Mouse (Mus musculus): Measurements from ENCODE around the gene Neu1. TPM values are rescaled to one million over a fixed set of nuclear protein-coding genes. Genes with fewer than 3 reads are reported as not detected.
"Not testable (repeated sequence)": the region's sequence is repeated elsewhere in the genome, so short reads cannot be mapped to it uniquely, and the experiment has no call there.

The Neu1 gene
- polyA plus RNA-seq, 1 experiment from 2014 or later = 11.6 TPM

- ATAC-seq (ENCODE audit: insufficient read depth) = peak; percentile 94
- H3K36me3 ChIP-seq (ENCODE audit: insufficient read depth); H3K4me1 ChIP-seq (ENCODE audit: insufficient read depth); H3K9me3 ChIP-seq (ENCODE audit: low read depth, low read length): not testable (repeated sequence)
- peak within 1 kb of the TSS; percentile 38 for H3K9ac ChIP-seq
- DNase-seq = peak; percentile 85
- 0 out of 2 replicates have a peak within 1 kb of the TSS, but pooled peaks have one; percentile 40 for H3K27ac ChIP-seq (ENCODE audit: low read depth)
- H3K4me3 ChIP-seq (ENCODE audit: low read depth, low read length) = peak within 1 kb of the TSS; percentile 33
- WGBS = 2% methylated on average over 30 of the region's 33 CpGs
- H3K27me3 ChIP-seq (ENCODE audit: insufficient read depth, low read length) = peaks cover 25% of the 10 kb centered on the region
- peak within 1 kb of the TSS; percentile 82 for H3K4me2 ChIP-seq
These were observed 41.2 kb downstream of the Neu1 start, which contains the start of the genes Hspa1a and Hspa1l for GRCm38 (mm10) chr17:34972069-34972749. Hspa1a (minus strand) TSS chr17:34972156. Hspa1l (plus strand) TSS chr17:34972703.

GRCm38 (mm10) chr17:34975581-34976492 is 44.8 kb downstream of the Neu1 start:
- no peak overlapping the region for H3K4me2 ChIP-seq
- no peaks in the 10 kb centered on the region for H3K27me3 ChIP-seq (ENCODE audit: insufficient read depth, low read length)
- no peaks in the 10 kb centered on the region for H3K4me1 ChIP-seq (ENCODE audit: insufficient read depth)
- 67% methylated on average over 3 of the region's 3 CpGs for WGBS
- no peaks in the 10 kb centered on the region for H3K9me3 ChIP-seq (ENCODE audit: low read depth, low read length)
- DNase-seq (no peak), ATAC-seq (ENCODE audit: insufficient read depth) (no peak)
- H3K4me3 ChIP-seq (ENCODE audit: low read depth, low read length) = no peak overlapping the region
- no peaks in the 10 kb centered on the region; the same call in 1 of the 2 replicates for H3K36me3 ChIP-seq (ENCODE audit: insufficient read depth)
- no peak for TF ChIP-seq CTCF (IDR thresholded peaks at IDR 0.05; ENCODE audit: low read depth)
- H3K9ac ChIP-seq = no peak overlapping the region
- H3K27ac ChIP-seq (ENCODE audit: low read depth) = no peak overlapping the region

GRCm38 (mm10) chr17:34977000-34977399 is 45.9 kb downstream of the Neu1 start:
- Histone ChIP-seq H3K9ac (no peak overlapping the region), H3K36me3 (ENCODE audit: insufficient read depth) (no peaks in the 10 kb centered on the region; the same call in 1 of the 2 replicates), H3K27me3 (ENCODE audit: insufficient read depth, low read length) (no peaks in the 10 kb centered on the region), H3K4me1 (ENCODE audit: insufficient read depth) (no peaks in the 10 kb centered on the region), H3K4me2 (no peak overlapping the region), H3K27ac (ENCODE audit: low read depth) (no peak overlapping the region), H3K9me3 (ENCODE audit: low read depth, low read length) (no peaks in the 10 kb centered on the region), H3K4me3 (ENCODE audit: low read depth, low read length) (no peak overlapping the region)
- ATAC-seq (ENCODE audit: insufficient read depth) = no peak
- no peak for TF ChIP-seq CTCF (IDR thresholded peaks at IDR 0.05; ENCODE audit: low read depth)
- 92% methylated on average over 20 of the region's 20 CpGs for WGBS
- no peak for DNase-seq

DNA sequence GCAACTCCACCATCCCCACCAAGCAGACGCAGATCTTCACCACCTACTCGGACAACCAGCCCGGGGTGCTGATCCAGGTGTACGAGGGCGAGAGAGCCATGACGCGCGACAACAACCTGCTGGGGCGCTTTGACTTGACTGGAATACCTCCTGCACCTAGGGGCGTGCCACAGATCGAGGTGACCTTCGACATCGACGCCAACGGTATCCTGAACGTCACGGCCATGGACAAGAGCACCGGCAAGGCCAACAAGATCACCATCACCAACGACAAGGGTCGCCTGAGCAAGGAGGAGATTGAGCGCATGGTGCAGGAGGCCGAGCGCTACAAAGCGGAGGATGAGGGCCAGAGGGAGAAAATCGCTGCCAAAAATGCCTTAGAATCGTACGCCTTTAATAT is 47.2 kb downstream of the Neu1 start:
- no peak overlapping the region for H3K9ac ChIP-seq
- no peaks in the 10 kb centered on the region for H3K27me3 ChIP-seq (ENCODE audit: insufficient read depth, low read length)
- ATAC-seq (ENCODE audit: insufficient read depth) (no peak), DNase-seq (no peak)
- no peak overlapping the region for H3K4me2 ChIP-seq
- H3K4me3 ChIP-seq (ENCODE audit: low read depth, low read length) = no peak overlapping the region
- TF ChIP-seq CTCF (IDR thresholded peaks at IDR 0.05; ENCODE audit: low read depth) = no peak
- no peaks in the 10 kb centered on the region; the same call in 1 of the 2 replicates for H3K36me3 ChIP-seq (ENCODE audit: insufficient read depth)
- H3K9me3 ChIP-seq (ENCODE audit: low read depth, low read length) = no peaks in the 10 kb centered on the region
- WGBS = 84% methylated on average over 27 of the region's 27 CpGs
- no peaks in the 10 kb centered on the region for H3K4me1 ChIP-seq (ENCODE audit: insufficient read depth)
- H3K27ac ChIP-seq (ENCODE audit: low read depth) = no peak overlapping the region

DNA sequence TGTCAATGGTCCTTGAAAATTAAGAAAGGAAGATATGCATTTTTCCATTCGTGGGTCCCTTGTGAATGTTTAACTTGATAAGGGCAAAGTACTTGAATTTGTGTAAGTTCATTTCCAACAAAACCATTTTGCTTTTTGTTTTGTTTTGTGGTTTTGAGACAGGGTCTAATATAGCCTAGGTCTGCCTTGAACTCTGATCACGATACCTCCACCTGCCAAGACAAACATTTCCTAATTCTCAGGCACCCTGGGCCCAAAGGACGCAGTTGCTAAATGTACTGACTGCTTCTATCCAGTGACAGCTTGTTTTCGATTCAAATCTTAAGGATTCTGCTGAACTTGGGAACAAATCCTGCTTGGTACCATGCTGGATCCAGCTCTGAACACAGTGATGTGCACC is 48.6 kb downstream of the Neu1 start:
- WGBS = 84% methylated on average over 4 of the region's 4 CpGs
- no peak for DNase-seq
- no peak overlapping the region for H3K4me2 ChIP-seq
- H3K27me3 ChIP-seq (ENCODE audit: insufficient read depth, low read length) = no peaks in the 10 kb centered on the region
- no peak overlapping the region for H3K9ac ChIP-seq
- no peak overlapping the region for H3K27ac ChIP-seq (ENCODE audit: low read depth)
- H3K4me3 ChIP-seq (ENCODE audit: low read depth, low read length) = no peak overlapping the region
- TF ChIP-seq CTCF (IDR thresholded peaks at IDR 0.05; ENCODE audit: low read depth) = no peak
- H3K4me1 ChIP-seq (ENCODE audit: insufficient read depth) = no peaks in the 10 kb centered on the region
- H3K9me3 ChIP-seq (ENCODE audit: low read depth, low read length) = no peaks in the 10 kb centered on the region
- H3K36me3 ChIP-seq (ENCODE audit: insufficient read depth) = peaks cover 2% of the 10 kb centered on the region
- no peak for ATAC-seq (ENCODE audit: insufficient read depth)

DNA sequence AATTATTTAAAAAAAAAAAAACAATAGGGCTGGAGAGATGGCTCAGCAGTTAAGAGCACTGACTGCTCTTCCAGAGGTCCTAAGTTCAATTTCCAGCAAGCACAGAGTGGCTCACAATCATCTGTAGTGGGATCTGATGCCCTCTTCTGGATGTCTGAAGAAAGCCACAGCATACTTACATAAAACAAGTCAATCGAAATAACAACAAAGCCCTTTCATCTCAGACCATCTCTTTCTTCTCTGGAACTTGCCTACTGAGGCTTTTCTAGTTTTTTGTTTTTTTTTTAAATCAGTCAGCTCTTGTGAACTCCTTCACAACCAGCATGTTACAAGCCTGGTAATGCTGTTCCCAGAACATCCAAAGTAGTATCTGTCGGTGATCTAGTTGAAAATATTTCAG is 49.6 kb downstream of the Neu1 start:
- Histone ChIP-seq H3K4me1 (ENCODE audit: insufficient read depth) (no peaks in the 10 kb centered on the region), H3K9me3 (ENCODE audit: low read depth, low read length) (no peaks in the 10 kb centered on the region), H3K4me3 (ENCODE audit: low read depth, low read length) (peak overlapping the region; percentile 96), H3K4me2 (peak overlapping the region; percentile 91), H3K27ac (ENCODE audit: low read depth) (no peak overlapping the region; the same call in 1 of the 2 replicates), H3K27me3 (ENCODE audit: insufficient read depth, low read length) (no peaks in the 10 kb centered on the region), H3K36me3 (ENCODE audit: insufficient read depth) (peaks cover 12% of the 10 kb centered on the region), H3K9ac (peak overlapping the region; percentile 94)
- WGBS = 5% methylated on average over 2 of the region's 2 CpGs
- TF ChIP-seq CTCF (IDR thresholded peaks at IDR 0.05; ENCODE audit: low read depth) = peak; percentile 60
- peak; percentile 85 for DNase-seq
- no peak for ATAC-seq (ENCODE audit: insufficient read depth)

DNA sequence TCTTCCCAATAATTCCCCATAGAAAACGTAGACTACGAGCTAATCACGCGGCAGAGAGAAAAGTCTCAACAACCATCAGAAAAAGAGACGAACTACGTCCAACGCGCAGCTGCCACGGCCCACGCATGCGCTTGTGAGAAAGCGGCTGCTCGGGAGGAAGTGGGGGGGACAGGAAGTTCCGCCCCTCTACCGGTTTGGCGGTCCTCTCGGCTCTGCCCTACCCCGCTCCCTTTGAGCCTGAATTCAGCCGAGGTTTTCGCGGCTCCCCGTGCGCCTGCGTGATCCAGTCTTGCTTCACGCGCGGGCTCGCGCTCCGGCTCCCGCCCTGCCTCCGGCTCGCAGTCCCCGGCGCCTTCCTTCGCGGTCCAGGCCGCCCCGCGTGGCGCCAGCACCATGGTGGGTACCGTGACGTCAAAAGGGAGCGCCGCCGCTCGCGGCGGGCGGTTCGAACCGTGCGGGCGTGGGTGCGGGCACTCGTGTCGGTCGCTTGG is 50.7 kb downstream of the Neu1 start, which contains the start of gene Lsm2:
Lsm2 (plus strand) TSS at position 173 of the 491 bp plus-strand sequence.
- Histone ChIP-seq H3K9ac (peak within 1 kb of the TSS; percentile 94), H3K27me3 (ENCODE audit: insufficient read depth, low read length) (no peaks in the 10 kb centered on the region), H3K9me3 (ENCODE audit: low read depth, low read length) (no peaks in the 10 kb centered on the region), H3K4me3 (ENCODE audit: low read depth, low read length) (peak within 1 kb of the TSS; percentile 96), H3K27ac (ENCODE audit: low read depth) (peak within 1 kb of the TSS; percentile 99), H3K36me3 (ENCODE audit: insufficient read depth) (peaks cover 23% of the 10 kb centered on the region), H3K4me1 (ENCODE audit: insufficient read depth) (no peaks in the 10 kb centered on the region), H3K4me2 (peak within 1 kb of the TSS; percentile 91)
- 1% methylated on average over 58 of the region's 58 CpGs for WGBS
- ATAC-seq (ENCODE audit: insufficient read depth) (peak; percentile 94), DNase-seq (peak; percentile 96)
- TF ChIP-seq CTCF (IDR thresholded peaks at IDR 0.05; ENCODE audit: low read depth) = no peak
